Mouse (Mus musculus) layer of hippocampus, adult 11-12 months (tissue): ENCODE measurements around the gene Gm43191.
A peak's percentile ranks its signal among the peaks of the same experiment; 100 is the strongest.

Source experiments
- DNase-seq: peaks from one replicate; pipeline ENCODE4 v3.0.0; 2022; ENCODE audit warnings: low spot score

The Gm43191 gene

DNA sequence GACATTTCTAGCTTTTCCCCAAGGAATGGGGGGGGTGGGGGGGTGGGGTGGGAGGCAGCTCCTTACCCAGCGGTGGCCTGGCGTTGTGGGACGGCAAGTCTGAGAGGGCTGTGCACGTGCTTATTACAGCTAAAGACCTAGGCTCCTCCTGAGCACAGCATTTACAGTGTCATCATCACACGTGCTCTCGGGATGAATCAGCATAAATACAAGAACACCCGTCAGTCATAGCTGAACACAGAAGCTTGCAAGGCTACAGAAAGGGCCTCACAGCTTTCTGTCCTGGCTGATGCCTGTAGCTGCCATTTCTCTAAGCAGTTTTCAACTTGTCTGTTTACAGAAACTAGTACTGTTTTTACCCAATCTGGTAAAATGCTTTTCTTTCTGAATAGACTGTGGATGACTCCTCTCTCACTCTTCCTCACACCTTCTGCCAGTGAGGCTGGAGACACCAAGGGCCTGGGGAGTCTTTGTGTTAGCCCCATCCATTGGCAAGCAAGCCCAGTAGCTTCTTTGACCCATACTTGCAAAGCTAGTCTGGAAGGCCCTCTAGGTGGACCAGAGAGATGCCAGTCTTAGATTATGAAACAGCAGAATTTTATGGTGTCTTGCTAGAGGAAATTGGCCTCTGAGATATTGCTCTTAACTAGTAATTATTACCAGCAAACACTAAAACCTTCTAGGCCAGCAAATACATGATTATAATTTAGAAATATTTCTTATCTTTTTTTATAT, 60.3 kb downstream of the Gm43191 start:
- no peak for DNase-seq

DNA sequence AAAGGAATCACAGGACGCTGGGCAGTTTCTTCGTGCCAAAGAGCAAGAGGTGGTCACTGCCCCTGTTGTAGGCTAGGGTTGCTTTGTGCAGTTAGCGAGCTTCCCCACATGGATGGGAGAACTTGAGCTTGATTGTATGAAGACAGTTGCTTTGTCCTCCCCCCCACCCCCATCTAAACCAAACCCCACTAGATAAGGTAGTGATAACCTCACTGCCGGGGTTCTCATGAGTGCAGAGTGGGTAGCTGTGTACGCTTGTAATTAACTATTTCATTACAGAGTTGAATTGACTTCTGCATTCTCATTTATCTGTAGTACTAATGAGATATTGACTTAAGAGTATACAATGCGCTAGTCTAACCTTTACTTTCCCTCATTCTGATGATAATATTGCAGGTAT, 62.2 kb downstream of the Gm43191 start:
- no peak for DNase-seq

DNA sequence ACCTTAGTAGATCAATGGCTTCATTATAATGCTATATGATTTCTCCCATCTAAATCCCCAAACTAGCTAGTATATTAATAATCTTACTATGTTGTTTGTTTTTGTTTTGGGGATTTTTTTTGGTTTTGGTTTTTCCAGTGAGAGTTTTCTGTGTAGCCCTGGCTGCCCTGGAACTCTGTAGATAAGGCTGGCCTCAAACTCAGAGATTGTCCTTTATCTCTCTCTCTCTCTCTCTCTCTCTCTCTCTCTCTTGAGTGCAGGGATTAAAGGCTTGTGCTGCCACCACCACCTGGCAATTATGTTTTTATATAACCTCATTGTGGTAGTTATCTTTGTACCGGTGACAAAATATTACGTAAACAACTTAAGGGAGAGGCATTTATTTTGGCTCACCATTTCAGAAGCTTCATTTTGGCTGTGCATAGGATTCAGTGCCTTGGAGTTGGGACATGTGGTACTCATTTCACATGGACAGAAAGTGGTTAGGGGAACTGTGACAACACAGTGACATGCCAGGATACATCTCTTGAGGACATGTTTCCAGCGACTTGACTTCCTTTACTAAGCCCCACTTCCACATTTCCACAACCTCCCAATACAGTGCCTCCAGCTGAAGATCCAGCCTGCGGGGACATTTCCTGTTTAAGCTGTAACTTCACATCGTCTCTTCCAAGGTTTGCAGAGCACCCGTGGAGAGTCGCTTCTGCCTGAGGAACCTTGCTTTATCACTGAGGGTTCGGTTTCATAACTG, 65.6 kb downstream of the Gm43191 start:
- no peak for DNase-seq

DNA sequence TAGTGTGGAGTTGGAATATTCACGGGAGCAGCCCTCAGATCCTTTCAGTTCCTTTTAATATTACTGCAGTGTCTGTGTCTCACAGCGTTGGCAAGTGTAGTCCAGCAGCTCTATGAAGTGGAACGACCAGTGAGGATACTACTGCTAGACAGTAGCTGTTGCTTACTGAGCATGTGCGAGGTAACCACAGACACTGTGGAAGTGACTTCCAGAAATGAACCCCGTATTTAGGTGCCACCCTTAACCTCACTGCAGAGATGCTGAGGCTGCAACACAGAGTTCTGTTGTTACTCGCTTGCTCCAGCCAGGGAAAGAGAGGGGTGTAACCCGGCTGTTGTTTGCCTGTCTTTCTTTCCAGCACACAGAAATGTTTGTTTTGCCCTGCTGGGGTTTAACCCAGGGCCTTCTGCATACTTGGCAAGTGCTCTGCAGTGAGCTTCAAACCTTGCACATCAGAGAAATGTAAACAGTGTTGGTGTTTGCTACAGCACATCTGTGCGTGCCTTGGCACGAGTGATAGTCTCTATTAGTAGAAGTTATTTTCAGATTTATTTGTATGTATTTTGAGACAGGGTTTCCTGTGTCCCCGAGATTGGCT, 66.7 kb downstream of the Gm43191 start, which contains the start of gene Trmt13:
Gene Trmt13 (minus strand): TSS at position 293 of the 598 bp plus-strand sequence.
- peak; percentile 54 for DNase-seq

DNA sequence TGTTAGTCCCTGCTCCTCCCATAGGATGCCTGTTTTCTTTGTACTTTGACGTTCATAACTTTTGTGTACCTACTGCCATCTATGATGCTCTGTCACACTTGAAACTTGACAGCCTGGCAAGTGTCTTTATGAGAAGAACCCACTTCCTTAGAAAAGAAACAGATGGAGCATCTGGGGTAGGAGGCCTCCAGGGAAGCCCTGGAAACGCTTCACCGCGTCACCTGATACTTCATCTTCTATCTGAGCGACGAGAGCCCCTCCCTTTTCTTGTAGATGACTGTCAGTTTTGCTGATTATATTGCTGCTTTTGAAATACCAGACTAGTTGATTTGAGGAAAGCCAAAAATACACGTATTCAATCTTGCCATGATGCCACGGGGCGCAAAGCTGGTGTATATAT, 76.5 kb downstream of the Gm43191 start:
- DNase-seq = no peak

DNA sequence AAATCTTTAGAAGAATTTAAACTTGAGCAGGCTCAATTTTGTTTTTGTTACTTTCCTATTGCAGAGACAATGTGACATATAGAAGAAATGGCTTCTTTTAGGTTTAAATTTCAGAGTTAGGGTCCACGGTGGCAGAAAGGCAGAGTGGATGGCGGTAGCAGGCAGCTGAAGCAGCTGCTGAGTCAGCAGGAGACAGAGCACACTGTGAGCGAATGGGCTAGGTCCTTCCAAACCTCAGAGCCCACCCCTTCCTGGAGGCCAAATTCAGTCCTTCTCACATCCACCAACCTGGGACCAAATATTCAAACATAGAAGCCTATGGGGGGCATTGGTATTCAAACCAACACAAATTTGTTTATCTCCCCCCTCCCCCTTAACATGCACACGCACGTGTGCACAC, 79.3 kb downstream of the Gm43191 start:
- DNase-seq = no peak

DNA sequence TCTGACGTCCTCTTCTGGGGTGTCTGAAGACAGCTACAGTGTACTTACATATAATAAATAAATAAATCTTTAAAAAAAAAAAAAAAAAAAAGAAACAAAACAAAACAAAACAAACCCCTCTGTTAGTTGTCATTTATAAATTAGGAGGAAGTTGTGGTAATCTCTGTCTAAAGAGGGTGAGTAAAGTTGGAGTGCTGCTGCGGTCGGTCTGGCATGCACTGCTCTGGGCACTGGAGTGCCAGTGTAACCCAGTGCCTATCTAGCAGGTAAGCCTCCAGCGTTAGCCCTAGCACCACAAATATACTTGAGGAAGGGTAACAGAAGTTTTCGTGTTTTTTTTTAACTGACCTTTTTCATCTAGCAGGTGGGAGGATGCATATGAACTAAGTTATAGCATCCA, 80.1 kb downstream of the Gm43191 start:
- DNase-seq = no peak

DNA sequence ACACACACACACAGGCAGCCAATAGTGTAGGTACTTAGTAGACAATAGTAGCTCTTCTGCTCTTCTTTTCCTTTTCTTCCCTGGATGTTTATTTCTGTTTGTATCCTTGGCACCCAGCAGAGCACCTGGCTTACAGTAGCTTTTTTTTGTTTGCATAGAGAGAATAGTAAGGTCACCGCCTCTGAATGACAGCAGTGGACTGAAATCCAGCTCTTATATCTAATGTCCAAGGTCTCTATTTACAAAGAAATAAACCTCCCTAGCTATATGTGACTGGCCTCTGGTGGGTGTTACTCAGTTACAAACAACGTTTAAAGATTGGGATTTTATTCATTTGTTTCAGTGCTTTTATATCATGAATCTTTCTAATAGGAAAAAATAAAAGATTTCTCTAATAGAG, 81.4 kb downstream of the Gm43191 start:
- no peak for DNase-seq

DNA sequence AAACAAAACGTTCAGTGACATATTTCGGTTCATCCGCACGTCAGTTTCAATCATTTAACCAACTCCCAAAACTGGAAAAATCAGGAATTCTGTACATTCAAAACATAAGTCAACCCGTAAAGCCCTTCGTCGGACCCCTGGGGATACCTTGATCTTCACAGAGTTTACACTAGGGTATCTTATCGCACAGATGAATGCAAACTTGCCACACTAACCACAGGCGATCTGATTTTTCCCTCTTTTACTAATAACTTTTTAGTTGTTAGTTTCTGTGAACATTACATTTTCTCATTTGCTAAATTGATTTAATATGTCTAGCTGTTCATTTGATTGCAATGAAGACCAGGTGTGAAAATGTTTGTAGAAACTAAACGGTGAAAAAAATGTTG, 85.5 kb downstream of the Gm43191 start:
- DNase-seq = no peak

DNA sequence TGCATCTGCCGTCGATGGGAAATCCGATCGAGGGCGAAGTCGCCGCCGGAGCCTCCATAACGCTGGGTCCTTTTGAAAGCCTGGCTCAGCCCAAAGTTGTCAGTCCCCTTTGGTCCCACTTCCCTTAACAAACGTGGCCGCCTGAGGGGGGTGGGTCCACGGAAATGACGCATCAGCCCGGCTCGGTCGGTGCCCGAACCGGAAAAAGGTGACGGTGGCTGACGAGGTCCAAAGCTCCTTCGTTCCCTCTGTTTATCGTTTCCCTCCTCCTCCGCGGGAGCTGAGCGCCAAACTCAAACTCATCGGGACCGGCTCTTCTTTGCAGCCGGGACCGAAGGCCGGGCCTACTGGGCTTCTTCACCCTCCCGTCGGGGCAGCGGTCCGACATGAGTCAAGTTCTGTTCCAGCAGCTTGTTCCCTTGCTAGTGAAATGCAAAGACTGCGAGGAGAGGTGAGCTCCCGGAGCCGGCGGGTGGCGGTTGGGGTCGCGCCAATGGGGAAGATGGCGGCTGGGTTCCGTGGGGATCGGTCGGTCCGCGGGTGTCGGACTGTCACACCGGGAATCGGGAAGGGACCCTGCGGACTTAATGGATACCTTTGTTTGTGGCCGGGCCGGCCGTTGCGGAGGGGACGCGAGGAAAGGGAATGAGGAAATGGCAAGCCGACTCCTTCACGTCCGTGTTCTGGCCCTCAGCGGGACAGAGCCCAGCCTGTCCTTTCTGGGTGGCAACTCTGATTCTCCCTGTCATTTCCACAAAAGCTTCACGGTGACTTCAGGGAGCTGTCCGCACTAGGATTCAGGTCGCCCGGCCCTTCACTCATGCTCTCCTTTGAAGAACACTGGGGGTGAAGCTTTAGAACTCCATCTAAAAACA, 86.1 kb downstream of the Gm43191 start, which contains the start of gene Sass6:
Gene Sass6 (plus strand): TSS at position 255 of the 875 bp plus-strand sequence.
- DNase-seq = peak; percentile 98

DNA sequence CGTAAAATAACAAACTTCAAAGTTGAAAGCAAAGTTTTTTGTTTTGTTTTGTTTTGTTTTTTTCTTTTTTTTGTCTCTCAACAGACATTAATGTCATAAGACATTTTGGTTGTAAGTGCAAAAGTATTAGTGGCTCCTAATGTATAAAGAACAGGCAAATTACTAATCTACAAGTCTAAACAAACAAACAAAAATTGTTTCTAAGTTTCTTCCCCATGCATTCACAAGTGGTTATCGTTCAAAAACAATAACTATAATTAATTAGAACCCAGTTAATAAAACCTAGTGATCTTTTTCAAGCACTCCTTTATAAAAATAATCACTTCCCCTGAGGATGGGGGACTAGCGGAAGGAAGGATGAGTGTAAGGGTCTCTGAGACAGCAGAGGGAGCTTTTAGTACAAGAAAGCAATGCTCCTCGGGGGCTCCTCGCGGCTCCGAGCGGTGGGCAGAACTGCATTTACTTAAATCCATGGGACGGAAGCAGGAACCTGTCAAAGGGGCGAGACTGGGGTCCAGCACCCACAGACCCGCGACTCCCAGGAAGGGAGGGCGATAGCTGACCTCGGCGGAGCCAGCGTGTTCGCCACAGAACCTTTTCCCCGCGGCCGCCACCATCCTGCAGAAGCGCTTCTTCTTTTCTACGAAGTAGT, 86.9 kb downstream of the Gm43191 start:
- peak; percentile 55 for DNase-seq
